Mouse (Mus musculus): Measurements from ENCODE around the gene Rnpepl1.
A peak's percentile ranks its signal among the peaks of the same experiment; 100 is the strongest.

Gene Rnpepl1

GRCm38 (mm10) chr1:92906779-92907631 lies 3.6 kb upstream of the Rnpepl1 start, which contains the start of gene Dusp28:
Gene Dusp28, plus strand, starts transcription at chr1:92906981.
- DNase-seq (ENCODE audit: inconsistent age in 2 of 2, low spot score in 1 of 2): peak; percentile 96 to 97

DNA sequence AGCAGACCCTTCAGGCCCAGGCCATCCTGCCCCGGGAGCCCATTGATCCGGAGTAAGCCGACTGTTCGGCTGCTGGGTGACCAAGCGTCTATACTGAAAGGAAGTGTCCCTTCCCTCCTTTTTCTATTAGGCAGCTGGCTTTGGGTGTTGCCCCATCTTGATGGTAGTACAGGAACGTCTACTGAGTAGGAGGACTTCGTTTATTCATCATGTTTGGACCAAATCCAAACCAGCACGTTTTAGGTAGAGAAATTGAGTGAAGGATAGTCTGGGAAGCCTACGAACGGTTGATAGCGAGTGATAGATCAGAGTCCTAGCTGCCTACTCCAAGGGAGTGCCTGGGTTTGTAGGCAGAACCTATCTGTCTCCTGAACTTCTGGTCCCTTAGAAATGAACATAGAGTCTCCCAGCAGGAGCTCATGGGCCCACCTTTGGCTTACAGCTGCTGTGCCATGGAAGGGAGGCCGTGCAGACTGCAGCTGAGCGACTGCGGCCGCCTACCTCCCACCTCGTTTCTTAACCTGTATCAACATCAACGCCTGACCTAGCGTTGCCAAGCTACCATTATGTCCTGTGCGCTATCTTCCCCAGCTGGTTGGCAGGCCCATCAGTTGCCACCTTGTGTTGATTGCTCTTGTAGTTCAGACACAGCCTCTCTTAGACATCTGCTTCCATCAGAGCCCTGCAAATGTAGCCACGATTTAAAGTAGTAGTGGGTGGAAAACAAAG lies 2.8 kb upstream of the Rnpepl1 start:
- peak; percentile 19 to 43 for DNase-seq (ENCODE audit: inconsistent age in 2 of 2, low spot score in 1 of 2)

GRCm38 (mm10) chr1:92908664-92909063 lies 1.9 kb upstream of the Rnpepl1 start:
- peak in 1 of 2 experiments; percentile 38 for DNase-seq (ENCODE audit: inconsistent age in 2 of 2, low spot score in 1 of 2)

DNA sequence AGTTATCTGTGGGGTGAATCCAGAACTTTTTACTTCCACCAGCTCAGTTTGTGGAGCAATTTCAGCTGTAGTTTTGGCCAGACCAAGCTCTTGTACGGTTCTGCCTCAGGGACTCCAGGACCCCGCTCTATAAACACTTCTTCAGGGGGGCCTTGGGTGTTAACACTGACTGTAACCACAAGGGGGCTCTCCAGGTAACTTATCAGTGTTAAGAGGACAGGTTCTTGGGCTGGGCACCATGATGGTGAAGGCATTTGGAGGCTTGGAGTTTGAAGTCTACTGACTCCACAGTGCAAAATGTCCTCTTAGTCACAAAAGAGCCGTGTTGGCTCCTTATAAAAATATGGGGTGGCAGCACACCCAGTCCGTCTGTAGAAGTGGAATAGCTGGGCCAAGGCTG lies 1.5 kb upstream of the Rnpepl1 start:
- peak in 1 of 2 experiments; percentile 58 for DNase-seq (ENCODE audit: inconsistent age in 2 of 2, low spot score in 1 of 2)

- DNase-seq (ENCODE audit: inconsistent age in 2 of 2, low spot score in 1 of 2): peak; percentile 76 to 90
Measured at GRCm38 (mm10) chr1:92910925-92911720, 540 bp downstream of the Rnpepl1 start.

DNA sequence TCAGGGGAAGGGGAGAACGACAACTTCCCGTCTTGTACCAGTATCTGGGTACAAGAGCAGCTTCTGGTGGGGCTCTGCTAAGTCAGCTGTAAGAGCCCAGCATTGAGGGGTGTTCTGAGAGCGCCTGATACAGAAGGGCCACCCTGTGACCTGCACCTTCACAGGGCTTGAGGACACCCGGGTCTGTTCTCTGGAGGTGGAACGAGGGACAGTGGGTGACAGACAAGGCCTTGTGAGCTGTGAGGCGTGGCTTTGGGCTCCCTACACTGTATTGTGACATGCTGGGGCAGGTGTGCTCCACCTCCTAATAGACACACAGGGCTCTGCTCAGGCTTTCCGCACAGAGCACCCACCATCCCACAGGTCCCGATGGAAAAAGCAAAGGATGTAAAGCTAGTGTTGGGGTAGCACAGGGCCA lies 1.1 kb downstream of the Rnpepl1 start:
- peak; percentile 27 to 62 for DNase-seq (ENCODE audit: inconsistent age in 2 of 2, low spot score in 1 of 2)

DNA sequence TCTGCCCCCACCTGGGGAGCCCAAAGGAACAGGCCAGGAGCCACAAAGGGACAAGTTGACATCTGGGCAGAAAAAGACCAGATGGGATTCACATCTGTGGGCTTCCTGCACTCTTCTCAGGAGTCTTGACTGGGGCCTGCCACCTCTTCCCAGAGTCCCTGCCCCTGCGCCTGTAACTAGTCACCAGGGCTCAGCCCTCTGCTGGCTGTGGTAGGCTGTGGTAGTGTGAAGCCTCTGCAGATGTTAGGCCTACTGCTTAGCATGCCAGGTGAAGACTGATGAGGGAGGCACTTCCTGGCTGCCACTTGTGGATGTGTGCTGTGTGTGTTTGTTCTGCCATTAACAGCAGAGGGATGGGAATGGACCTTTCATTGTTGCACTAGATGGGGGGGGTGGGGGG lies 1.7 kb downstream of the Rnpepl1 start:
- peak in 1 of 2 experiments; percentile 12 for DNase-seq (ENCODE audit: inconsistent age in 2 of 2, low spot score in 1 of 2)

DNA sequence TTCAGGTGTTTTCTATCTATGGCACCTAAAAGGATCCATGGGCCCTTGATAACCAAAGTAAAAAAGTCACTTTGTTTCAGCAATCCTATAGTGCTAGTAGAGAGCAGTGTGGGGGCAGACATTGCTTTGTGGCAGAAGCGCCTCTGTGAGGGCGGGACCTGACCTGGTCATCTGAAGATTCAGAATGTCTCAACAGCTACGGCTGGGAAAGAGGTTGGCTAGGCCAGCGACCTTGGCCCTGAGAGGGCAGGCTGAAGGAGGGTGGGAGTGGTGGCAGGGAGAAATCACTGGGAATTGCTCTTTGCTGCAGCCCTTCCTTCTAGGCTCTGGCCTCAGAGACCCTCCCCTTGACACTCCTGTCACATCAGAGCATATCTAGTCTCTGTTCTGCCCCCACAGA lies 3.7 kb downstream of the Rnpepl1 start:
- DNase-seq (ENCODE audit: inconsistent age in 2 of 2, low spot score in 1 of 2): peak; percentile 17 to 57

GRCm38 (mm10) chr1:92914993-92915392 lies 4.4 kb downstream of the Rnpepl1 start:
- DNase-seq (ENCODE audit: inconsistent age in 2 of 2, low spot score in 1 of 2): peak; percentile 31 to 59

DNA sequence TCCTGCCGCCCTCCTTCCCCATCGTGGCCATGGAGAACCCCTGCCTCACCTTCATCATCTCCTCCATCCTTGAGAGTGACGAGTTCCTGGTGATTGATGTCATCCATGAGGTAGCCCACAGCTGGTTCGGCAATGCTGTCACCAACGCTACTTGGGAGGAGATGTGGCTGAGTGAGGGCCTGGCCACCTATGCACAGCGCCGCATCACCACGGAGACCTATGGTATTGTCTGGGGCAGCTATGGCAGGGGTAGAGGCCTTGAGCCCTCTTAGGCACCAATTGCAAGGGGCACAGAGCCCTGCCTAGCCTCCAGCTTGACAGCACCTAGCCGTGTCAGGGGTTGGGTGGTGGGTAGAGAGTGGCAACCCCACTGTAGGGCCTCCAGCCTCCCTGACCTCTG lies 6.1 kb downstream of the Rnpepl1 start:
- no peak for DNase-seq (ENCODE audit: inconsistent age in 2 of 2, low spot score in 1 of 2)

DNA sequence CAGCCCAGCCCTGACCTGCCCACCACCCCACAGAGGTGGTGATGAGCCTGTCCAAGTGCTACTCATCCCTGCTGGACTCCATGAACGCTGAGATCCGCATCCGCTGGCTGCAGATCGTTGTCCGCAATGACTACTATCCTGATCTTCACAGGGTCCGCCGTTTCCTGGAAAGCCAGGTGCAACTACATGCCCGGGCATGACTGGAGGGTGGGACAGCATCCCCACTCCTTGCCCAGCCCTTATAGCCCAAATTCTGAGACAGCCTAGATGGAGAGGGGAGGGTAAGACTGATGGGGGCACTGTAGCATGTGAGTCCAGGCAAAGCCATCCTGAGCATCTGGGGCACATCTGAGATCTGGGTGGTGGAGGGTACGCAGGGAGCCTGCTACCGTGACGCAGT lies 8.6 kb downstream of the Rnpepl1 start:
- DNase-seq (ENCODE audit: inconsistent age in 2 of 2, low spot score in 1 of 2): no peak

DNA sequence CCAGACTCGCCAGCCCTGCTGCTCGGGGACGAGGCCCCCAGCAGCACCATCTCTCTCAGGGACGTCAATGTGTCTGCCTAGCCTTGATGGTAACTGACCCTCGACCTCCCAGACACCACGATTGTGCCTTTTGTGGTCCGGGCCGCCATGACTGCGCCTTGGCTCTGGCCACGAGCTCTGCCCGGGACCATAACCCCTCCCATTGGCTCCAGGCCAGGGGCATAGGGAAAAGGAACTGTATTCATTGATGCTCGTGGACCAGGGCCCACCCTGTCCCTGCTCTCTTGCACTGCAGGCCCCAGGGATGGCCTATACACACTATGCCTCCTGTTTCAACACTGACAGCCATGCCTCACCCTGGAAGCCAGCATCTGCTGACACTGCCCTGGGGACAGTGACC lies 9.2 kb downstream of the Rnpepl1 start:
- no peak for DNase-seq (ENCODE audit: inconsistent age in 2 of 2, low spot score in 1 of 2)

- DNase-seq (ENCODE audit: inconsistent age in 2 of 2, low spot score in 1 of 2): peak in 1 of 2 experiments; percentile 41
Measured at GRCm38 (mm10) chr1:92920474-92921200, 10.1 kb downstream of the Rnpepl1 start.

GRCm38 (mm10) chr1:92921496-92921895 lies 10.9 kb downstream of the Rnpepl1 start:
- DNase-seq (ENCODE audit: inconsistent age in 2 of 2, low spot score in 1 of 2): no peak

DNA sequence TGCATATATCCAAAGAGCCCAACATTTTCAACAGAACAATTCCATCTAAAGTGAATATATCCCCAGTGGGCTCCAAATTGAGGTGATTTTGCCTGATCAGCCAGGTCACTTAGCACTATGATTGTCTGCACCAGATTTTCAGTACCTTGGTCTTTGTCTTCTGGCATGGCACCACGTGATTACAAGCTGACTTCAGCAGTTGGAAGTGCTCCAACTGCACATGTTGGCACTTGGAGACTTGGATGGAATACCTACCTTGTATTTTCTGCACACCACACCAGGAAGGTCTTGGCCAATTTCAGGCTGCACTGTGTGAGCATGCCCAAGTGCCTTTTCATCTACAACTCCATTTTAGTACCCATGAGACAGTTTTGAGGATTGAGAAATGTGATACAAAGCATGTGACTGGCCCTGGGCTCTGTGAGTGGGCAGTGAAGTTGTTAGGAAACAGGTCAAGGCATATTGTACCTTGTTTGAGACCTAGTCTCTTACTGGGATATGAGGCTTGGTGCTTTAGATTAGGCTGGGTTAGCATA lies 19.7 kb downstream of the Rnpepl1 start:
- no peak for DNase-seq (ENCODE audit: inconsistent age in 2 of 2, low spot score in 1 of 2)

- DNase-seq (ENCODE audit: inconsistent age in 2 of 2, low spot score in 1 of 2): no peak
Measured at GRCm38 (mm10) chr1:92933611-92934010, 23.0 kb downstream of the Rnpepl1 start.

- DNase-seq (ENCODE audit: inconsistent age in 2 of 2, low spot score in 1 of 2): peak; percentile 95 to 99
Measured at GRCm38 (mm10) chr1:92934182-92934827, 23.7 kb downstream of the Rnpepl1 start, which contains the start of gene Capn10. Gene Capn10, plus strand, starts transcription at chr1:92934376.

DNA sequence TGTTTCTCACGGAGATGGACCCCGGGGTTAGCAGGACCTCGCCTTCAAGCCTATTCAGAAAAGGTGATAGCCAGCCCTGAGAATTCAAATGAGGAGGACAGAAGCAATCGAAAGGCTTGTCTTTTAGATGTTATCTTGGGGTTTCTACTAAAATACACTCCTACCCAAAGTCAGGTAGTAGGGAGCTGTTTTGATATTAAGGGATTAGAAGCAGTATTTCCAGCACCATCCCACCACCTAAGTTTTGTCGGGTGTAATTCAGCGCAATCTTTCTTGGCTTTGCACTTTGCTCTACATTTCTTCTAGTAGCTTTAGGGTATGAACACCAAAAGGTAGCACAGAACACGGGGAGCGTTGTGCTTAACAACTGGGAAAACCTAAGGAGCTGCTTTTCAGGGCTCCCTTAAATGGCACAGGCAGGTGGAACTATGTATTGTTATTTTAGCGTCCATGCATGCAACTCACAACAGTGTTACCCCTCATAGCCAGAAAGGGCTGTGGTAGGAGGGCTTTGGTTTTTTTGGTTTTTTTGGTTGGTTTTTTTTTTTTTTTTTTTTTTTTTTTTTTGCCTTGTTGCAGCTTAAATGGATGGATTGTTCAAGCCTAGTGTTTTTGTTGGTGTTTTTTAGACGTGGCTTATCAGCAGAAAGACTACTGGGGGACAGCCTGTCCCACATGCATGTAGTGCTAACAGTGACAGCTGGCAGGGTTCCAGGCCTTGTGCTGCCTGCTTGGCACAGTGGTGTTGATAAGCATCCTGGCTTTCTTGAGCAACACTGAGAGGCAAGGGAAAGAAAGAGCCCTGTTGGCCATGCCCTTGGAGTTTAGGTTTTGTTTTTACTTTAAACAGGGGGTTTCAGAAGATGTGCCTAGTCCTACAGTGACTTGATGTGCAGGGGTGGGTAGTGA lies 24.7 kb downstream of the Rnpepl1 start:
- peak; percentile 63 to 77 for DNase-seq (ENCODE audit: inconsistent age in 2 of 2, low spot score in 1 of 2)

DNA sequence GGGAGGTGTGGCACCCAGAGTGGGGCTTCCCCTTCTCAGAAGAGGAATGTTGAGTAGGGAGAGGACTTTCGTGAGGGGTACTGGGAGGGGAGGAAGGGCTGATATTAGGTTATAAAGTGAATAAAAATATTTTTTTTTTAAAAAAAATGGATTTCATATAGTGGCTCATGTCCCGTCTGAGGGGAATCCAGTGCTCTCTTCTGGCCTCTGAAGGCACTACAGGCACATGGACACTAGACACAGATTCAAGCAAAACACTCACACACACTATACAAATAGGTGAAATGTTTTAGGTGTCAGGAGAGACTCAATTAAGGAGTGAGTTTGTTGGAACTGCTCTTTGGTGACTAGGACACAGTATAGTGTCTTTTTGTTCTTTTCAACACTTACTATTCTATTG lies 25.4 kb downstream of the Rnpepl1 start:
- no peak for DNase-seq (ENCODE audit: inconsistent age in 2 of 2, low spot score in 1 of 2)
